Mouse (Mus musculus): Measurements from ENCODE around the gene Med25. TPM values are rescaled to one million over a fixed set of nuclear protein-coding genes. Genes with fewer than 3 reads are reported as not detected.
"Not testable (repeated sequence)": the region's sequence is repeated elsewhere in the genome, so short reads cannot be mapped to it uniquely, and the experiment has no call there.

The Med25 gene
- total RNA-seq, 2 experiments from 2014 or later: 85.9 to 94.9 TPM

- DNase-seq (ENCODE audit: low spot score in 2 of 2): no peak
Observed at GRCm38 (mm10) chr7:44894175-44894574, 1.7 kb upstream of the Med25 start.

GRCm38 (mm10) chr7:44893197-44893596, 685 bp upstream of the Med25 start:
- DNase-seq (ENCODE audit: low spot score in 2 of 2): no peak

GRCm38 (mm10) chr7:44891611-44892010, 901 bp downstream of the Med25 start:
- no peak for DNase-seq (ENCODE audit: low spot score in 2 of 2)

GRCm38 (mm10) chr7:44890737-44891136, 1.8 kb downstream of the Med25 start:
- DNase-seq (ENCODE audit: low spot score in 2 of 2): no peak

GRCm38 (mm10) chr7:44890180-44890579, 2.3 kb downstream of the Med25 start:
- no peak for DNase-seq (ENCODE audit: low spot score in 2 of 2)

- no peak for DNase-seq (ENCODE audit: low spot score in 2 of 2)
Observed at GRCm38 (mm10) chr7:44888256-44889105, 4.0 kb downstream of the Med25 start.

GRCm38 (mm10) chr7:44886964-44887363, 5.5 kb downstream of the Med25 start:
- DNase-seq (ENCODE audit: low spot score in 2 of 2): no peak

- DNase-seq (ENCODE audit: low spot score in 2 of 2): no peak
Observed at GRCm38 (mm10) chr7:44884637-44885036, 7.9 kb downstream of the Med25 start.

- DNase-seq (ENCODE audit: low spot score in 2 of 2): no peak
Observed at GRCm38 (mm10) chr7:44883036-44883435, 9.5 kb downstream of the Med25 start.

GRCm38 (mm10) chr7:44877833-44878232, 14.7 kb downstream of the Med25 start:
- no peak for DNase-seq (ENCODE audit: low spot score in 2 of 2)

- DNase-seq (ENCODE audit: low spot score in 2 of 2): not testable (repeated sequence)
Observed at GRCm38 (mm10) chr7:44871774-44872173, 20.7 kb downstream of the Med25 start.

- no peak for DNase-seq (ENCODE audit: low spot score in 2 of 2)
Observed at GRCm38 (mm10) chr7:44871181-44871580, 21.3 kb downstream of the Med25 start.

GRCm38 (mm10) chr7:44870614-44871013, 21.9 kb downstream of the Med25 start:
- DNase-seq (ENCODE audit: low spot score in 2 of 2): no peak

GRCm38 (mm10) chr7:44869697-44870528, 22.6 kb downstream of the Med25 start, which contains the start of gene Ptov1:
Ptov1 (minus strand) TSS chr7:44869788.
- DNase-seq (ENCODE audit: low spot score in 2 of 2): peak; percentile 90 to 96

GRCm38 (mm10) chr7:44868919-44869696, 23.4 kb downstream of the Med25 start:
- DNase-seq (ENCODE audit: low spot score in 2 of 2): peak; percentile 55 to 57

GRCm38 (mm10) chr7:44868465-44868864, 24.0 kb downstream of the Med25 start:
- DNase-seq (ENCODE audit: low spot score in 2 of 2): no peak

- no peak for DNase-seq (ENCODE audit: low spot score in 2 of 2)
Observed at GRCm38 (mm10) chr7:44867802-44868201, 24.7 kb downstream of the Med25 start.

GRCm38 (mm10) chr7:44867010-44867702, 25.4 kb downstream of the Med25 start:
- no peak for DNase-seq (ENCODE audit: low spot score in 2 of 2)

GRCm38 (mm10) chr7:44866276-44867009, 26.1 kb downstream of the Med25 start:
- DNase-seq (ENCODE audit: low spot score in 2 of 2): no peak
